Mouse (Mus musculus): Measurements from ENCODE around the gene Pcdh15.

Gene Pcdh15

DNA sequence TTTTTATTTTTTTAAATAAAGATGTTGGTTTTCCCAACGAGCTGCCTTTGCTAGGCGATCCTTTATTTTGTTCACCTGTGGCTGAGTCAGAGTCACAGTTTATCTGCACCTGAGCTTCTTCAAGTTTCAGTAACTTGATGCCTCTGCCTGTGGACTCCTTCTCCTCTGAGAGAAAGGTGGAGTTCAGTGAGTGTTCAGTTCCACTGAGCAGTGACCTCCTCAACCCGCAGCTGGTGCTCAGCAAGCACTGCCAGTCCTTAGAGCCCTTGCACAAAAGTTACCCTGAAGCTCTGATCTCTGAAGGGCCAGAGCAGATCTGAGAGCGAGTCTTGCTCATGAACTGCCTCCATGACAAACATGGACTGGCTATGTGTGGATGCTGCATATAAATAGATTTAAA lies 724.1 kb downstream of the Pcdh15 start:
- DNase-seq = no peak

DNA sequence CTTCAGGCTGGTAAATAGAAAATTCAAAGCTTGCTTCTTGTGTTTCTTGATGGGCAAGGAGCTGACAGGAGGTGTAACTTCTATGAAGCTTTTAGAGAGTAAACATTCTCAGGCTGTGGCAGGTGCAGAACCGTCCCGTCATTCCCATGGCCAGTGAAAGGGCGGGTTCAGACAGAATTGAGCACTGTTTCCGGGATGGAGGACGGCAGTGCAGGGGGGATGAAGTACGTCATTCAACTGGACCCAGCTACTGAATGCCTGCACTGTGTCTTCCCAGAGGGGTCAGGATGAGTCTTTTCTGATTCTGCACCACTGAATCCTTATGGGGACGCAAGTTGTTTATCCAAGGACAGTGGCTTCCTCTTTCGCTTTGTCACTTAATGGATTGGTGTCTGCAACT lies 727.2 kb downstream of the Pcdh15 start:
- DNase-seq = no peak

- no peak for DNase-seq
Measured at GRCm38 (mm10) chr10:73828781-73829180, 729.6 kb downstream of the Pcdh15 start.

DNA sequence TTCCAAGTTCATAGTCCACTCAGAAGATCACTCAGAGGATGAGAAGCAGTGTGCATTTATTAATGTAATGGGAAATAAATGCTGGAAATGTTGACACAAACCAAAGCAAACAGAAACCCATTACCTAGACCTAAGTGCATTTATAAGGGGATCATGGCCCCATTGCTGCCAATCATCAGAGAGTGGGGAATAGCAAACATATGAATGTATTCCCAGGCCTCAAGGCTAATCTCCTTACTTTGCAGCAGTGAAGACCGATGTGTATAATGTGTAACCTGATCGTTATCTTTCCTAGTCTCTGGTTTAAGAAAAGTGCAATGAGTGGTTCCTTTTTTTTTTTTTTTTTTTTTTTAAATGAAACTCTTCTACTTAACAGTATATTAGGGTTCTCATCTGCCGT lies 745.9 kb downstream of the Pcdh15 start:
- no peak for DNase-seq

GRCm38 (mm10) chr10:73862181-73862580 lies 763.0 kb downstream of the Pcdh15 start:
- DNase-seq = no peak

GRCm38 (mm10) chr10:73878055-73878728 lies 779.0 kb downstream of the Pcdh15 start:
- no peak for DNase-seq

GRCm38 (mm10) chr10:73878729-73879067 lies 779.6 kb downstream of the Pcdh15 start:
- no peak for DNase-seq

GRCm38 (mm10) chr10:73887771-73888170 lies 788.6 kb downstream of the Pcdh15 start:
- no peak for DNase-seq

- no peak for DNase-seq
Measured at GRCm38 (mm10) chr10:73892251-73892650, 793.1 kb downstream of the Pcdh15 start.

DNA sequence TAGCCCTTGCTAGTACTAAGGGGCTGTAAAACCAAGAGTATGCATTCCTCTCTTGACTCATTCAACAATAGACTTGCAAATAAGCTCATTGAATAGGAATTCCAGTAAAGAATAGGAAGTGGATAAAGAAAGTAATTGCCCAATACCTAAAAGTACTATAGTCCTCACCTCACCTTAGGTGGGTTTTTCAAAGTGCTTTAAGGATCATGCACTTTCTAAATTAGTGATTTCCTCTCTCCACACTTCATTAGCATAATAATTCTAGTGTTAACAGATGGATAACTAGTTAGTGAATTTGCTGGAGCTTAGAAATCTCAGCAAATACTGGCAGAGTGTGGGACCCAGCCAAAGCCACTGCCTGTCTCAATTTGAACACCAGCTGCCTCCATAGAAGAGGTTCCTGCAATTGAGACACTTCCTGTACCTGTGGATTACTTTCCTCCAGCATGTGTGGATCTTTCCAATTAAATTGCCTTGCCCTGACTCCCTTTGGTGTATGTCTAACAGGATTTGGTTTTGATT lies 797.0 kb downstream of the Pcdh15 start:
- no peak for DNase-seq

DNA sequence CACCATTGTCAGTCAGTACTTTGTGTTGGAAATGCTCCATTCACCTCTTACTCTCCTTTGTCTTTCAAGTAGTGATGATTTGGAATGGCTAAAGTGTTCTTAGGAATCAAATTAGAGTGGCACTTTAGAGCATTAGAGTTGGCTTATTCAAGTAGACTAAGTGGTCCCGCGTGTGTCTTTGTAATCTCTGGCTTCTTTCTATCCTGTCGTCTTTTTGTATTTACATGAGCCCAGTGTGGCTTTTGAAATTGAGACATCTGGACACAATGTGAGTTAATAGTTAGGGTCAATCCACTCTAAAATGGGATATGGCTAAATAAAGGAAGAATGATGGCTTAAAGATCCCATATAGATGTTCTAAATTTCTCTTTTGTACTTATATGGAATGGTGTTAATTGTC lies 800.0 kb downstream of the Pcdh15 start:
- DNase-seq = no peak

DNA sequence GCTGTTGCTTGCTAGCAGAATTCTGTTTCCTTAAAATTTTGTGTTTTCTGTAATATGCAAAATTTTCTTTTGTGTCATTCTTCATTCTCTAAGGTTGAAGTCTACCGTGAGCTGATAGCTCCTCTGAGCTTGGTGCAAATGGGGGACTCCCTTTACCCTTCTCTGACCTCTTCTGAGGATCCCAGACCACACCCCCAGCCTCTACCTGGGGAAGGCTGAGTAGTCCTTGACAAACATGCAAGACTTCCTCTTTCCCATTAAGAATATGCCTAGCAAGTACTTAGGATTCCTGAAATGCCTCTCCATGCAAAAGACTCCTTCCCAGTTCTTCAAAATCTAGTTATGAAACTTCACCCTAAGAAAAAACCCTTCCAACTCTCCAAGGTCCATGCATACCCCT lies 808.5 kb downstream of the Pcdh15 start:
- no peak for DNase-seq

DNA sequence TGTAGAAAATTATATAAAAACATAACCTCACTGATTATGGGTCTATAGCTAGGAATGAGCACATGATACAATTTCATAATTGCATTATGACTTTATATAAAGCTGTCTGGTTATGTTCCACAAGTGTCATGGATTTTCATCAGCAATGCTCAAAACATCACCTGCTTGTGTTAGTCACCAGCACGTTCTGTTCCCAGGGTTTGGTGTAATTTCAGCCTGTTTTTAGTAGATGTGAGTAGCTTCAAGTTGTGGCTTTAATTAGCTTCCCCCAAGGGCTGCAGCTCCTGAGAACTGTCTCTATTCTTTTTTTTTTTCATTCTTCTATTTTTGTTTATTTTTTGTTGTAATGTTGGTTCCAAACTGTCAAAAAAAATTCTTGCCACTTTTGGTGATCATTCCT lies 809.4 kb downstream of the Pcdh15 start:
- DNase-seq = no peak

- DNase-seq = no peak
Measured at GRCm38 (mm10) chr10:73915170-73915569, 816.0 kb downstream of the Pcdh15 start.

DNA sequence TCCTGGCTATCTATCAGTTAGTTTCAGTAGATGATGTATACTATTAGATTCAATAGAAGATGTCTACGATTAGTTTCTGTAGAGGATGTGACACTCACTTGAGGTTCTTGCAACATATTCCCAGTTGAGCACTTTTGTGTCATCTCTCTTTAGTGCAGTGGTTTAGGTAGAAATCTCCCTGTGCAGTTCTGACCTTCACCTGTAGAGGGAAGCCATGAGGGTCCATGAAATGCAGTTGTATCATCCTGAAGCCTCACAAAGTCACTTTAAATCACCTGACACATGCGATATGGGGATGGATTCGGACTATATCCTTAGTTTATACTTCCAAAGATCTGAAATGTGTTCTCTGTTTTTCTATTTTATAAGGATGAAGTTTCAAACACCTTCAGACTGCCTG lies 822.4 kb downstream of the Pcdh15 start:
- DNase-seq = no peak

- no peak for DNase-seq
Measured at GRCm38 (mm10) chr10:73928672-73929071, 829.5 kb downstream of the Pcdh15 start.

DNA sequence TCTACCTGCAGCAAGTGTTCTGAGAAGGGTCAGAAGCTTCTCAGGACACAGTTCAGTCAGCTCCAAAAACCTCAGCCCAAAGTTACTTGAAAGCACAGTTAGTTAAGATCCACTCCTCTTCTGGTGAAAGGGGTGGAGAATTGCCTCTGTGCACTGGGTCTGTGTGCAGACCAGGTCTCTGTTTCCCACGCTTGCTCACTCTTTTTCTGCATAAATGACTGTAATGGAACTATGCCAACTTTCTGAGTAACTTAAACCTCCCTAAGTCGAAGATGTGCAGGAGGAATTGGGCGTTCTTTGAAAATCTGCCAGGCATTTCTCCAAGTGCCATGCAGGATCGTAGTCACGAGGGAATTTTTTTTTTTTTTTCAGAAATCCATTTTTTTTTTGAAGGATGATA lies 830.6 kb downstream of the Pcdh15 start:
- no peak for DNase-seq

DNA sequence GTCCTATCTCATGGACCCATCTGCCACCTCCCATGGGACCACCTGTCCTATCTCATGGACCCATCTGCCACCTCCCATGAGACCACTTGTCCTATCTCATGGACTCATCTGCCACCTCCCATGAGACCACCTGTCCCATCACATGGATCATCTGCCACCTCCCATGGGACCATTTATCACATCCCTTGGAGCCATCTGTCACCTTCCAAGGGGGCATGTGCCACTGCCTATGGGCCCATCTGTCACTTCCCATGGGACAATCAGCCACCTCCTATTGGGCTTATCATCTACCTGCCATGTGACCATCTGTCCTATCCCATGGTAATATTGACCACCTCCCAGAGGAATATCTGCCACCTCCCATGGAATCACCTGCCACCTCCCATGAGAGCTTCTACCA lies 832.0 kb downstream of the Pcdh15 start:
- no peak for DNase-seq

- no peak for DNase-seq
Measured at GRCm38 (mm10) chr10:73931996-73932679, 833.0 kb downstream of the Pcdh15 start.

- DNase-seq = no peak
Measured at GRCm38 (mm10) chr10:73936121-73936520, 837.0 kb downstream of the Pcdh15 start.

DNA sequence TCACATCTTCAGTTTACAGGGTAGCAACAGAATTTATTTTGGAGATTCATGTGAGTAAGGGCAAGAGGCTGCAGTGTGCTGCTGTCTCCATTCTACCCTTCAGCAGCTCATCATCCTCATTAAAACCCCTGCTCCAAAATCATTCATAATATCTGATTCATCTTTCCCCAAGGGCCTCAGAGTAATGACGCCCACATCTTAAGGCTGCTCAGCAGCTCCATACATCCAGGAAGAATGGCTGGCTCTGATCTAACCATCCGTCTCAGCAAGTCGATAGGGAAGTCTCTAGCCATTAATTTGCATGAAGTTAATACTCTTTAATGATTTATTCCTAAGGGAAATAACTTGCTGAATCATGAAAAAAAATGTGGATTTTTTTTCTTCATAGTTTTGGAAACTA lies 839.8 kb downstream of the Pcdh15 start:
- DNase-seq = no peak

DNA sequence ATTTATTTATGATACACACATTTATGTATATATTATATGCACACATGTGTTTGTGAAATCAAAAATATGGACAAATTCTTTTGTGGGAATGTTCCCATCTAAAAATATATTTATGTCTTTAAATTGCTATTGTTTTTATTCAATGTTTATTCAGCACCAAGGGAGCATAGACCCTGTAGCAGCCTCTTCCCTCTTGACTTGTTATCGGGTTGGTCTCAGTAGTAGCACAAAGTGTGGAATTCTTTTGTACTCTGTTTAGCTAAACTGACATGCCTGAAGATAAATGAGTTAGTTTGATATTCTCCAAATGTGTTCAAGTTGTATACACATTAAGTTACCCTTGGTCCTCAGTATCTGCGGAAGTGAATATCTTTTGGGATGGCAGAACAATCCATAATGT lies 848.7 kb downstream of the Pcdh15 start:
- no peak for DNase-seq

DNA sequence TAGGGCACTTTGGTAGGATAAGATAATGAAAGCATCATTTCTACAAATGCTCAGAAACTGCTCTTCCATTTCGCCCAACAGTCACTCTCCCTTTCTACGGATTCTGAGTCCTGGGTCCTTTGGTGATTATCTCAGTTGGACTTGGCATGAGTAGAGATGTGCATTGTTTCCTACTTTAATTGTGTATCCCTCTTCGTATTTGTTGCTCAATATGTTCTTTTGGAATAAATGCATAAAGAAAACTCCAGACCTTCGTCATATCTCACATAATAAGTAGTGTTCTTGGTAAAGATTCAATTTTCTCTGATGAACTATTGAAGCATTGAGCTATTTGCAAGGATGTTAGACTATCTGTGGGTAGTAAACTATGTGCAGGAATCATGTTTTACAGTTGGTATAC lies 854.2 kb downstream of the Pcdh15 start:
- no peak for DNase-seq

GRCm38 (mm10) chr10:73984057-73984456 lies 884.9 kb downstream of the Pcdh15 start:
- no peak for DNase-seq

DNA sequence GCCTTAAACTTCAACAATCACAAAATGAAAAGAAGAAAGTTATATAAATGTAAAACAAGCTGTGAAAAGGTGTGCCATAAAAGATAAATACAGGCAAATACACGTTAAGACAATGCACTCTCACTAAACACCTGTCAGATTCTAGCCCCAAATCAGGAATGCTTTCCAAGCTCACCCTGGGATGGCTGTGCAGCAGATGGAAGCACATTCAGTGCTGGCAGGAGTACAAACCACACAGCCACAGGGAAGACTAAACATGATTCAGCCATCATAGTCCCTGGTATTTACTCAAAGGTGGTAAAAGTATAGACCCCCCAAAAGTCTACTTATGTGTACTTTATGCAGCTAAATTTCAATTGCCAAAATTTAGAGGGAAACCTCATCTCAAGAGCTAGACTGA lies 909.7 kb downstream of the Pcdh15 start:
- no peak for DNase-seq

All from kidney, postnatal 14 days (tissue).